Mouse (Mus musculus): ENCODE data around the gene Flna.
"Not testable (repeated sequence)": the region's sequence is repeated elsewhere in the genome, so short reads cannot be mapped to it uniquely, and the experiment has no call there.

The Flna gene

GRCm38 (mm10) chrX:74246213-74246681 is 3.4 kb downstream of the Flna start:
- no peak for DNase-seq (ENCODE audit: low spot score)

GRCm38 (mm10) chrX:74245687-74246086 is 3.9 kb downstream of the Flna start:
- DNase-seq (ENCODE audit: low spot score), result no peak

GRCm38 (mm10) chrX:74245107-74245506 is 4.5 kb downstream of the Flna start:
- no peak for DNase-seq (ENCODE audit: low spot score)

GRCm38 (mm10) chrX:74244614-74245083 is 5.0 kb downstream of the Flna start:
- DNase-seq (ENCODE audit: low spot score), result no peak

DNA sequence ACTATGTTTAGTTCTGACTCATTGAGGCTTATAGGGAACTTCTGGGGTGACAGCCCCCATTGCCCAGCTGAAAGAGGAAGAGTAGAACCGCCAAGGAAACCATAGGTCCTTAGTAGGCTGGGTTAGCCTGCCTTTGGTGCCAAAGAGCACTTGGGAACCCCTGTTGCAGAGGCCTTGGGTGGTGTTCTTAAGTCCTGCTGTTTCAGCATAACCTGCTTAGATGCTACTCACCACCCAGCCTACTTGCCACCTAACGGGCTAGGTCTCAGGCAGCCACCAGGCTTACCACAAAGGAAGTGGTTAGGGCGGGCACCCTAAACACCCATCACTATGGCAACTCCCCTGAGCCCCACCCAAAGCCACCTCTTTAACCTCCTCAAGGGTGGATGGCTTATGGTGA is 5.8 kb downstream of the Flna start:
- no peak for DNase-seq (ENCODE audit: low spot score)

- no peak for DNase-seq (ENCODE audit: low spot score)
Observed at GRCm38 (mm10) chrX:74243396-74243795, 6.2 kb downstream of the Flna start.

DNA sequence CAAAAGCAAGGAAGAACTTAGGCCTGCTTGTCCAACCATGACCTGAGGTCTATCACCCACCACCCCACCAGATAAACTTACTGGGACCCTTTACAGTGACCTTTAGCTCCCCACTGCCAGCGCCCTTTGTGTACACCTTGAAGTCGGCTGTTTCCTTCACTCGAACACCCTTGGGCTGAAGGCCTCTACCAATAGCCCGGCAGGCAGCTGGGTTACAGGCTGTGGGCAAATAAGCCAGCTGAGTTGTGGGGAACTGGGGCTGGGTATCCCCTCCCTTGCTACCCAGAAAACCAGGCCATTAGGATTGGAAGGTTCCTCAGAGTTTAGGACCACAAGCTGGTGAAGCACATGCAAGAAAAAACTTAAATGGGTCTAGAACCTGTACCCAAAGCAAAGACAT is 9.3 kb downstream of the Flna start:
- no peak for DNase-seq (ENCODE audit: low spot score)

GRCm38 (mm10) chrX:74233196-74233595 is 16.4 kb downstream of the Flna start:
- DNase-seq (ENCODE audit: low spot score), result no peak

GRCm38 (mm10) chrX:74230038-74230437 is 19.6 kb downstream of the Flna start:
- no peak for DNase-seq (ENCODE audit: low spot score)

DNA sequence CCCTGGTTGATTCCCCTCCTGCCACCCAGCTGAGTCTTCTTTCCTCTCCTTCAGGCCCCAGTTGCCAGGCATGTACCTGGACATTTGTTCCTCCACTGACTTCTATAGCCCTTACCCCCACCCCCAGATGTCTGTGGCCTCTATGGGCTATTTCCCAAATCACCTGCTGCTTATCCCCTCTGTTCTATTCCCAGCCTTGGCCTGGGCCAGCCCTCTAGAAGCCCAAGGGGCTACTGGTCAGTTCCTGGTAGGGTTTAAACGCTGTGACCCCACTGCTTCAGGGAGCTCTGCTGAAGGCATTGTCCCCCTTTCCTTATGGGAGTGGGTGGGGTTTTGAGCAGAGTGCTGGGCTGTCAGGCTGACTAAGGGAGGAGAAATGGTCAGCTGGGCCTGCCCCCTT is 29.5 kb downstream of the Flna start:
- not testable (repeated sequence) for DNase-seq (ENCODE audit: low spot score)

DNA sequence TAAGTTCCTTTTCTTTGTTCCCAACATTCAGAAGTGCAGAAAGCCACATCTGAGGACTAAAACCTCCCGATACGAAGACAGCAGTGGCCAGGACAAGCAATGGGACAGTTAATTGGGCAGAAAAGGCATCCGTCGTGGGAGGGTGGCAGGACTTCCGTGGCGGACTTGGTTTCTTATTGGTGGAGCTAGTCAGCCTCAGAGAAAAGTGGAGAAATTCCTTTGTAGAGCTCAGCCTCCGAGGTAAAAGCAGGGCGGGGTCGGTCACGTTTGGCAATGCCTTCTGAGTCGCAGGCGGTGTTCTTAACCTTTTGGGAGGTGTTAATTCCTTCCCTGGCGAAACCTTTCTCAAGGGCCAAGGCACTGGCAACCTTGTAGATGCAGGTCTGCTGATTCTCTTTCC is 30.2 kb downstream of the Flna start:
- DNase-seq (ENCODE audit: low spot score), result no peak

GRCm38 (mm10) chrX:74218496-74218895 is 31.1 kb downstream of the Flna start:
- no peak for DNase-seq (ENCODE audit: low spot score)

- no peak for DNase-seq (ENCODE audit: low spot score)
Observed at GRCm38 (mm10) chrX:74203556-74203955, 46.1 kb downstream of the Flna start.

DNA sequence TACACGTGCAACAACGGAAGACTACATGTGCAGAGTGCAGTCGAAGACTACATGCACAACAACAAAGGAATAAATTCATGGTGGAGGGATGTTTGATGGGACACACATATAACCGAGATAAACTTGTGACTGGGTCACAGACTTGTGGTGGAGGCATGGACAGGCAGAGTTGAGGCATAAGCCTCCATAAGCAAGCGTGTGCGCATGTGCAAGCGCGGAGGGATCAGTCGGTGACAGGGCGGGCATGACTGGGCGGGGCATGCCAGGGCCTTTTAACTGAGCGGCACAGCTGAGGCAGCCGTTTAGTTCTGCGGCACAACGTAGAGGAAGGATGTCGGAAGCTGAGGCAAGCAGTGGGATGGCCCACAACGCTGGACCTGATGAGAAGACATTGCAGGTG is 72.7 kb downstream of the Flna start, which contains the start of gene Tktl1:
Tktl1 (plus strand) TSS at position 301 of the 400 bp plus-strand sequence.
- DNase-seq (ENCODE audit: low spot score), result no peak
